16 mouse cellular contexts compared by ENCODE assay signal in genomic region chr3:136899744-136900143, GRCm38 (mm10).
DNase-seq lines count a peak whose midpoint lies in the region.
"Had no signal": no experiment of that assay in that cellular context is flagged by ENCODE, and none has a peak within 500 bp of the region (broad histone marks: within the 10 kb centered on the region; RNA-seq: fewer than 3 reads in every experiment).

No protein-coding gene starts in this region.

- peak; percentile 31 to 37 for DNase-seq in frontal cortex, adult 2 months (ENCODE audit: extremely low spot score in 1 of 2, low spot score in 1 of 2)
- DNase-seq in frontal cortex, postnatal 25 days (ENCODE audit: low spot score in 2 of 2), result no peak
- peak; percentile 38 for DNase-seq in layer of hippocampus, adult 9-11 months
- DNase-seq in layer of hippocampus, adult 11-12 months (ENCODE audit: low spot score), result no peak
- peak; percentile 48 for DNase-seq in right cerebral cortex, adult 18-20 months
- no peak for DNase-seq in right cerebral cortex, adult 2 months (ENCODE audit: low spot score in 2 of 2)
- DNase-seq in kidney, adult 11 months, result no peak
- DNase-seq: adrenal gland, adult 8-10 months; adrenal gland, postnatal 36 days; cerebellum, adult 11 months; cerebellum, adult 8-10 months; cerebellum, postnatal 14 days; embryo, embryonic 11 days; gastrocnemius, adult 2 months; gastrocnemius, postnatal 25 days; heart, postnatal 10 days had no signal

Comparison
In these comparisons a context has a peak if more than half of its experiments do, and no peak if none do; other contexts are left out.
1. DNase-seq: peak in frontal cortex, adult 2 months (2 of 2), layer of hippocampus, adult 9-11 months (single experiment) and right cerebral cortex, adult 18-20 months (single experiment); none in frontal cortex, postnatal 25 days (0 of 2), layer of hippocampus, adult 11-12 months (single experiment), right cerebral cortex, adult 2 months (0 of 2) and kidney, adult 11 months (single experiment).